Mouse (Mus musculus): Measurements from ENCODE around the gene Pknox2. TPM values are rescaled to one million over a fixed set of nuclear protein-coding genes. Genes with fewer than 3 reads are reported as not detected.

Pknox2 gene
- polyA plus RNA-seq, 1 experiment: not detected

DNA sequence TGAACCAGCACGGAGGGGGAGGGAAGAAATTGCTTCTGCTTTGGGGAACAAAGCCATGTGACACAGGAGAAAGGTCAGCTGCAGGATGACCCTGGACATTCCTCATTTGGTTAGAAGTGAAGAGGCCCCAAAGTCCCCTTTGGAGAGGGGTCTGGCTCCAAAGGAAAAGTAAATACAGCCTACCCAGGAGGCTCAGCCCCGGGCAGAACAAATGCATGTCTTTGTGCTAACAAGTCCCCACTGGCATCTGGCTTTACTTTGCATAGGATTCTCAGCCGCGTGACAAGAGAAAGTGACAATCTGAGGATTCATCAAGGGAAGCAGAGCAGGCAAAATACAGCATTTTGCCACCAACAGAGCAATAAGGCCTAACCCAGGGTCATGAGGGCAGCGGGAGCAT is 54.1 kb downstream of the Pknox2 start:
- TF ChIP-seq POLR2A (IDR thresholded peaks at IDR 0.05; ENCODE audit: borderline replicate concordance, low read depth, low read length) (no peak), CTCF (IDR thresholded peaks at IDR 0.05; ENCODE audit: low read depth, low read length) (no peak)
- Histone ChIP-seq H3K27ac (ENCODE audit: insufficient read depth, low read depth, low read length) (no peak overlapping the region), H3K4me3 (ENCODE audit: insufficient read depth, low read length) (no peak overlapping the region), H3K4me1 (ENCODE audit: control insufficient read depth, insufficient read depth, low read length) (no peaks in the 10 kb centered on the region)

DNA sequence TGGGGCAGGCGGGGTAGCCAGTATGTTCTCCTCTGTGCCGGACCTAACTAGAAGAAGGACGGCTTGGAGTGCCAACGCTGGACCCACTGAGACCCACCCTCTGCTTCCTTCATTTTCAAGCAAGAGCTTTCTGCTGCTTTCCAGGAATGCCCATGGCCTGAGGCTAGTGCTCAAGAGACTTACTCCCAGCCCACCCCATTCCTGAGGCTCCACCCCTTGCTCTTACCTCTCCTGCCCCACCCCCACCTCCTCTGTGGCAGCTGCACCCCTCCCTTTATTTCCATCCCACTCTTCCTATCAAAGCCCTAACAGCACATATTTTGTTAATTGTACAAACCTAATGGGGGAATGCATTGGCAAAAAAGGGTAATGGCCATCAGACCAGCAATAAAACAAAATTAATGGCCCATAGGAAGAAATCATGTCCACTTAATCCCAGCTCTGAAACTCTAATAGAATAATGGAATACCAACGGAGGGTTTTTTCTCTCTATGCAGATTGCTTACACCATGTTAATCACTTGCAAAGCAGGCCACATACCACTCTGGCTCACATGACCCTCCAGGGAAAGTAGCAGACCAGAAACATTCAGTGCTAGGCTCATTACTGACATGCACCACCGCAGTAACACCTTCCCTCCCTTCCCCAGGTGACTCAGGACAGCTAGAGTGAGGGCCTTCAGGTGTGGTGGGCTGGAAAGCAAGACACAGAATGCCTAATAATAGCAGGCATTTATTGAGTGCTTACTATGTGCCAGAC is 57.1 kb downstream of the Pknox2 start:
- Histone ChIP-seq H3K4me3 (ENCODE audit: insufficient read depth, low read length) (no peak overlapping the region), H3K27ac (ENCODE audit: insufficient read depth, low read depth, low read length) (no peak overlapping the region), H3K4me1 (ENCODE audit: control insufficient read depth, insufficient read depth, low read length) (no peaks in the 10 kb centered on the region)
- TF ChIP-seq POLR2A (IDR thresholded peaks at IDR 0.05; ENCODE audit: borderline replicate concordance, low read depth, low read length) (no peak), CTCF (IDR thresholded peaks at IDR 0.05; ENCODE audit: low read depth, low read length) (no peak)

DNA sequence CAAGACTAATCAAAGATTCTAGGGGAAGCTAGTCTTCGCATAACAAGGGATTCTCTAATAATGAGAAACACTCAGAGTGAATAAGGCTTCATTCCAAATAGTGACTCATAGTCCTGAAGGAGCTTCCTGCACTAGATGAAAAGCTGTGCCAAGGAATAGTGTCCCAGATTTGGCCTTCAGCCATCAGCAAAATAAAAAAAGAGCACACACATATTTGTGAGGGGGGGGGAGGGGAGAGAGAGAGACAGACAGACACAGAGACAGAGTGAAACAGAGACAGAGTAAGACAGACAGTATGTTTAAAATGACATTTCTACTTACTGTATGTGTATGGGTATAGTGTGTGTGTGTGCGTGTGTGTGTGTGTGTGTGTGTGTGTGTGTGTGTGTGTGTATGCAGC is 61.8 kb downstream of the Pknox2 start:
- Histone ChIP-seq H3K27ac (ENCODE audit: insufficient read depth, low read depth, low read length) (no peak overlapping the region), H3K4me1 (ENCODE audit: control insufficient read depth, insufficient read depth, low read length) (no peaks in the 10 kb centered on the region), H3K4me3 (ENCODE audit: insufficient read depth, low read length) (no peak overlapping the region)
- no peak for TF ChIP-seq POLR2A (IDR thresholded peaks at IDR 0.05; ENCODE audit: borderline replicate concordance, low read depth, low read length)
- no peak for TF ChIP-seq CTCF (IDR thresholded peaks at IDR 0.05; ENCODE audit: low read depth, low read length)

DNA sequence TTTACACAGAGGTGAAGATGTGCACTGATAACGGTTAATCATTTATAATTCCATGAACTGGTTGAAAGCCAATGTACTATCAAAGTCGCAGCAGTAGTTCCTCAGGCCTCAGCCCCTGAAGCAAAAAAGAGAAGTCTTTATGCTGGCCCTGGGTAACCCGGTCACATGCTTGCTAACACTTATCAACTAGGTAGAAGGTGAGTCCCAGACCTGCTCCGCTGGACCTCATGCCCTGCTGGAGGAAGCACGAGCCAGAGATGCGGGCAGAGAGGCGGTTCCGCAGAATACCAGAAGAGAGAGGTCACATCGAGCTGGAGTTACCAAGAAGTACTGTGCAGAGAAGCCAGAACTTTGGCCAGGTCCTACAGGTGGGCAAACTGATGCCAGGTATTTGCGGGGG is 65.0 kb downstream of the Pknox2 start:
- H3K4me1 ChIP-seq (ENCODE audit: control insufficient read depth, insufficient read depth, low read length): no peaks in the 10 kb centered on the region
- TF ChIP-seq CTCF (IDR thresholded peaks at IDR 0.05; ENCODE audit: low read depth, low read length) (no peak), POLR2A (IDR thresholded peaks at IDR 0.05; ENCODE audit: borderline replicate concordance, low read depth, low read length) (no peak)
- no peak overlapping the region for H3K27ac ChIP-seq (ENCODE audit: insufficient read depth, low read depth, low read length)
- H3K4me3 ChIP-seq (ENCODE audit: insufficient read depth, low read length): no peak overlapping the region

DNA sequence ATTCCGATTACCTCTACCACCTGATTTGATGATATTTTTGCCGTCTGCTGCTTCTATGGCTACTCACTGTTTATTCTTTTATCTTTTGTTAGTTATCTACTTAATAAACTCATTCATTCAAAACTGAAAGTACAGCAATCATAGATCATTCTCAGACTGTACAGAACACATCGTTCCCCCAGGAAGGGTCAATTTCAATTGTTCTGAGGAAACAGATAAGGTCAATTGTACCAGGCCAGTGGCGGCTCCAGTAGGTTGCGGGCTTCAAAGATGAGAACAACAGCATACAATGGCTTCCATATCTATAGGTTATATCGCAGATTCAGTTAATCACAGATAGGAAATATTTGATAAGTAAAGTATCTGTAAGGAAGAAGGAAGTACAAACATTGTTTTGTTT is 66.9 kb downstream of the Pknox2 start:
- Histone ChIP-seq H3K4me3 (ENCODE audit: insufficient read depth, low read length) (no peak overlapping the region), H3K27ac (ENCODE audit: insufficient read depth, low read depth, low read length) (no peak overlapping the region), H3K4me1 (ENCODE audit: control insufficient read depth, insufficient read depth, low read length) (no peaks in the 10 kb centered on the region)
- TF ChIP-seq POLR2A (IDR thresholded peaks at IDR 0.05; ENCODE audit: borderline replicate concordance, low read depth, low read length): no peak
- TF ChIP-seq CTCF (IDR thresholded peaks at IDR 0.05; ENCODE audit: low read depth, low read length): no peak

DNA sequence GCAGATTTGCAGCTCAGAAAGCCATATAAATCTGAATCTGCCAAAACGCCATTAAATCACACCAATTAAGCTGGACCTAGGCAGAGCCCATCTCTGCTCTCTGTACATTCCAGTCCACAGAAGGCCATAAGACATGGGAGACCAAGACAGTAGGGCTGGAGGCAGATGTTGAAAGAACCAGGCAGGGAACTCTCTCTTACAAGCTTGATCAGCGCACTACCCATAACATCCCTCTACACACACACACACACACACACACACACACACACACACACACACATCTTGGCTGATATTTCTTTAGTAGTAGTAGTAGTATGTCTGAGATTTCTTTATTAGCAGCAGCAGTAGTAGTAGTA is 70.2 kb downstream of the Pknox2 start:
- TF ChIP-seq CTCF (IDR thresholded peaks at IDR 0.05; ENCODE audit: low read depth, low read length): no peak
- Histone ChIP-seq H3K4me1 (ENCODE audit: control insufficient read depth, insufficient read depth, low read length) (no peaks in the 10 kb centered on the region), H3K27ac (ENCODE audit: insufficient read depth, low read depth, low read length) (no peak overlapping the region), H3K4me3 (ENCODE audit: insufficient read depth, low read length) (no peak overlapping the region)

DNA sequence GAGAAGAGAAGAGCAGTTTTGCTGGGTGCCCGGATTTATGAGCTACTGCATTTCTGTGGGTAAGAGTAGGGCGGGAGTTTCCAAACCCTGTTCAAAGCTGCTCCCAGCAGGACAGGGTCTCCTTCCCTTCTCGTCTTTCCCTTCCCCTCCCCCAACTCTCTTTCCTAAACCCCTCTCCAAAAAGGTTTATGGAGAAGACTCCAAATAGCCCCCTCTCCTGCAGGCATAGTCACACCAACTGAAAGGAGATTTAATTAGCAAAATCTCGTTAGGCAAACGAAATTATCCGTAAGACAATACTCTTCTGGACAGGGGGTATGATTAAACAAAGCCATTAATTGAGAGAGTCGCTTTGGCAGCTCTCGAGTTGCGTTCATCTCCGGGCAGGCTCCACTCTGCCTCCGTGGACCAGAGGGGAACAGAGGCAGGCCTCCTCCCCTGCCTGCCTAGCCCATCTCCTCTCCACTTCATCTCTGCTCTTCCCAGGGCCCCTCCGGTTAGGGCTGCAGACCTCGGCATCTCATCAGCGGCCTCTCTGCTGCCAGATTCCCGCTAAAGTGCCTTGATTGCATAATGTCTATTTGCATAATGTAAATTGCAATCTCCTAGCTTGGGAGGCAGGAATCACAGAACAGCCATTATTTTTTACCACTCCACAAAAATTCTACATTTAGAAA is 70.7 kb downstream of the Pknox2 start:
- no peaks in the 10 kb centered on the region for H3K4me1 ChIP-seq (ENCODE audit: control insufficient read depth, insufficient read depth, low read length)
- no peak overlapping the region for H3K4me3 ChIP-seq (ENCODE audit: insufficient read depth, low read length)
- TF ChIP-seq CTCF (IDR thresholded peaks at IDR 0.05; ENCODE audit: low read depth, low read length) (no peak), POLR2A (IDR thresholded peaks at IDR 0.05; ENCODE audit: borderline replicate concordance, low read depth, low read length) (no peak)
- H3K27ac ChIP-seq (ENCODE audit: insufficient read depth, low read depth, low read length): no peak overlapping the region

DNA sequence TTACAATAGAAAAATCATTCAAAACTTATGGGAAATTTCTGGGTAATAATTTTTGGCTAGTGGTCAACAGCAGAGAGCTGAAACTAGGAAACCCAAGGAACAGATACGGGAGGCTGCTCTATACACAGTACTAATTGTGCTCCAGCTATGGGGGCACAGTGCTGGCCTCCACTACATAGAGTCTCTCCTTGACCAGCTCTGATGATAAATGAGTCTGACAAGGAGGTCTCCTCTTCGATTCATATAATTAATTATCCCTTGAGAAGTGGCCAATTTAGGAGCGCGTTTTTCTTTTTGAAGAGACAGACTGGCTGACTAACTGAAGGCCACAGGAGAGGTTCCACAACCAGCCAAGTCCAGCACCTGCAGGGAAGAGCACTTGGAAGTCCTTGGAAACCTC is 71.3 kb downstream of the Pknox2 start:
- TF ChIP-seq POLR2A (IDR thresholded peaks at IDR 0.05; ENCODE audit: borderline replicate concordance, low read depth, low read length) (no peak), CTCF (IDR thresholded peaks at IDR 0.05; ENCODE audit: low read depth, low read length) (no peak)
- Histone ChIP-seq H3K27ac (ENCODE audit: insufficient read depth, low read depth, low read length) (no peak overlapping the region), H3K4me3 (ENCODE audit: insufficient read depth, low read length) (no peak overlapping the region), H3K4me1 (ENCODE audit: control insufficient read depth, insufficient read depth, low read length) (no peaks in the 10 kb centered on the region)

DNA sequence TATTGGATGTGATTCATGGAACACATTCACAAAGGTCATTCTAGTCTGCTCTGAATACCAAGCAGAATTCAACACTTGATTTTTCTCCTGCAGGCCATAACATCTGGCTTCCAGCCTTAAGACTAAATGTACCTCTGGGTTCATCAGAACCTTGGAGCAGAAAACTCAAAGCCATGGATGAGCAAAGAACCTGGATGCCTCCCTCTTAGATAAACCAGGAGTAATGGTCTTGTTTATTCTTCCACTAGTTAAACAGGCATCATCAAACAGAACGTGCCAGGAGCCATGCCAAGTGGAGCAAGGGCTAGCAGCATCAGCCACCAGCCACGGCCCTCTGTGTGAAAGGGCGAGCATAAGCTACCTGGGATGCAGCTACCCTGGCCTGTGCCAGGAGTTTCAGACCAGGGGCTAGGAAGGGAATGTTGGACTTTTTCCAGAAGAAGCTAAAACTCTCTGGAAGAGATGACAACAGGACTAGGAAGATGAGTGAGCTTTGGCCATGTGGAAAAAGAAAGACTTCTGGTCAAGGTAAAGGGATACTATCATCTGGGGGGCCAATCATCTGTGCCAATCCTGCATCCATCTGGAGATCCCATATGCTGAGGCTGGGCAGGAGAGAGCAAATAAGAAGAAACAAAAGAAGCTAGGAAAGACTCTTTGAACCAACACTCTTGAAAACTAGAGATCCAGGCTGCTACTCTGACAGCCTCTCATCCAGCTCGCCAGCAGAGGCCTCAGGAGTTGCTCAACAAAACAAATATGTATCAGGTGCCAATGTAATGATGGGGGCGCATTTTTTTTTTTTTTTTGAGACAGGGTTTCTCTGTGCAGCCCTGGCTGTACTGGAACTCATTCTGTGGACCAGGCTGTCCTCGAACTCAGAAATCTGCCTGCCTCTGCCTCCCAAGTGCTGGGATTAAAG is 77.6 kb downstream of the Pknox2 start:
- TF ChIP-seq CTCF (IDR thresholded peaks at IDR 0.05; ENCODE audit: low read depth, low read length) (no peak), POLR2A (IDR thresholded peaks at IDR 0.05; ENCODE audit: borderline replicate concordance, low read depth, low read length) (no peak)
- Histone ChIP-seq H3K4me3 (ENCODE audit: insufficient read depth, low read length) (no peak overlapping the region), H3K27ac (ENCODE audit: insufficient read depth, low read depth, low read length) (no peak overlapping the region)

DNA sequence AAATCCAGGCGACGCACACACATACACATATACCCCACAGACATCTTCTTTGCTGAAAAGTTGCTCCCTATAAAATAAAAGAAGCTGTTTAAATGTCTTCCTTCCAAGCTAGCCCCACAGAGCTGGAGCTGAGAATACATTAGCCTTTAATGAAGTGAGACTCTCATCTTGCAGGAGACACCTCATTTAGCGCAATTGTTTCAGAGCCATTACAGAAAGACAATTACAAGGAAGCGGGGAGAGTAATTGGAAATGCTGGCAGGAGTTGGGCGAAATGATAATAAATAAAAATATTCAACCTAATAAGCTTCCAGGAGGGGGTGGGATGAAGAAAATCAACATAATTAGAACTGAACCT is 79.8 kb downstream of the Pknox2 start:
- TF ChIP-seq CTCF (IDR thresholded peaks at IDR 0.05; ENCODE audit: low read depth, low read length) (no peak), POLR2A (IDR thresholded peaks at IDR 0.05; ENCODE audit: borderline replicate concordance, low read depth, low read length) (no peak)
- Histone ChIP-seq H3K4me3 (ENCODE audit: insufficient read depth, low read length) (no peak overlapping the region), H3K27ac (ENCODE audit: insufficient read depth, low read depth, low read length) (no peak overlapping the region), H3K4me1 (ENCODE audit: control insufficient read depth, insufficient read depth, low read length) (no peaks in the 10 kb centered on the region)

More for the DNA sequence above, 77.6 kb downstream of the Pknox2 start:
- H3K4me1 ChIP-seq (ENCODE audit: control insufficient read depth, insufficient read depth, low read length): no peaks in the 10 kb centered on the region

Data from bone marrow macrophage, adult 2 months (primary cell).